Mouse (Mus musculus): Measurements from ENCODE around the gene Rsph14. TPM values are rescaled to one million over a fixed set of nuclear protein-coding genes. Genes with fewer than 3 reads are reported as not detected.

Gene Rsph14
- polyA plus RNA-seq, 1 experiment from 2014 or later: not detected

- Histone ChIP-seq H3K27ac (ENCODE audit: low read depth, low read length) (no peak overlapping the region), H3K4me3 (ENCODE audit: low read depth, low read length) (no peak overlapping the region), H3K4me1 (ENCODE audit: control insufficient read depth, insufficient read depth, low read length) (no peaks in the 10 kb centered on the region), H3K36me3 (ENCODE audit: control insufficient read depth, insufficient read depth, low read length) (no peaks in the 10 kb centered on the region), H3K9ac (ENCODE audit: low read depth, low read length) (no peak overlapping the region), H3K27me3 (ENCODE audit: control insufficient read depth, insufficient read depth, low read length) (peaks cover 7% of the 10 kb centered on the region; the same call in 1 of the 2 replicates), H3K9me3 (replicated peaks; ENCODE audit: control insufficient read depth, low read length) (no peaks in the 10 kb centered on the region), H3K4me2 (no peak overlapping the region)
- ATAC-seq (replicated peaks; ENCODE audit: insufficient number of reproducible peaks, low FRiP score, low TSS enrichment): no peak
- 63% methylated on average over 6 of the region's 6 CpGs for WGBS (ENCODE audit: insufficient replicate concordance)
These were observed 102.8 kb downstream of the Rsph14 start for GRCm38 (mm10) chr10:74929578-74929977.

GRCm38 (mm10) chr10:74928276-74928675 is 104.1 kb downstream of the Rsph14 start:
- Histone ChIP-seq H3K27ac (ENCODE audit: low read depth, low read length) (no peak overlapping the region), H3K27me3 (ENCODE audit: control insufficient read depth, insufficient read depth, low read length) (peaks cover 7% of the 10 kb centered on the region; the same call in 1 of the 2 replicates), H3K4me3 (ENCODE audit: low read depth, low read length) (no peak overlapping the region), H3K9ac (ENCODE audit: low read depth, low read length) (no peak overlapping the region), H3K4me1 (ENCODE audit: control insufficient read depth, insufficient read depth, low read length) (no peaks in the 10 kb centered on the region), H3K4me2 (no peak overlapping the region), H3K9me3 (replicated peaks; ENCODE audit: control insufficient read depth, low read length) (no peaks in the 10 kb centered on the region), H3K36me3 (ENCODE audit: control insufficient read depth, insufficient read depth, low read length) (no peaks in the 10 kb centered on the region)
- WGBS (ENCODE audit: insufficient replicate concordance): 72% methylated on average over 7 of the region's 7 CpGs
- ATAC-seq (replicated peaks; ENCODE audit: insufficient number of reproducible peaks, low FRiP score, low TSS enrichment): no peak

GRCm38 (mm10) chr10:74925324-74925723 is 107.1 kb downstream of the Rsph14 start:
- peaks cover 7% of the 10 kb centered on the region; the same call in 1 of the 2 replicates for H3K27me3 ChIP-seq (ENCODE audit: control insufficient read depth, insufficient read depth, low read length)
- H3K27ac ChIP-seq (ENCODE audit: low read depth, low read length): no peak overlapping the region
- no peak for ATAC-seq (replicated peaks; ENCODE audit: insufficient number of reproducible peaks, low FRiP score, low TSS enrichment)
- no peaks in the 10 kb centered on the region for H3K9me3 ChIP-seq (replicated peaks; ENCODE audit: control insufficient read depth, low read length)
- no peak overlapping the region for H3K9ac ChIP-seq (ENCODE audit: low read depth, low read length)
- no peaks in the 10 kb centered on the region for H3K4me1 ChIP-seq (ENCODE audit: control insufficient read depth, insufficient read depth, low read length)
- no peaks in the 10 kb centered on the region for H3K36me3 ChIP-seq (ENCODE audit: control insufficient read depth, insufficient read depth, low read length)
- WGBS (ENCODE audit: insufficient replicate concordance): 13% methylated on average over 21 of the region's 21 CpGs
- peak overlapping the region; percentile 49 for H3K4me2 ChIP-seq
- no peak overlapping the region for H3K4me3 ChIP-seq (ENCODE audit: low read depth, low read length)

GRCm38 (mm10) chr10:74924274-74924673 is 108.1 kb downstream of the Rsph14 start:
- Histone ChIP-seq H3K4me1 (ENCODE audit: control insufficient read depth, insufficient read depth, low read length) (no peaks in the 10 kb centered on the region), H3K9ac (ENCODE audit: low read depth, low read length) (no peak overlapping the region), H3K4me3 (ENCODE audit: low read depth, low read length) (no peak overlapping the region), H3K4me2 (no peak overlapping the region), H3K27me3 (ENCODE audit: control insufficient read depth, insufficient read depth, low read length) (peaks cover 7% of the 10 kb centered on the region; the same call in 1 of the 2 replicates), H3K9me3 (replicated peaks; ENCODE audit: control insufficient read depth, low read length) (no peaks in the 10 kb centered on the region), H3K36me3 (ENCODE audit: control insufficient read depth, insufficient read depth, low read length) (no peaks in the 10 kb centered on the region), H3K27ac (ENCODE audit: low read depth, low read length) (no peak overlapping the region)
- WGBS (ENCODE audit: insufficient replicate concordance): 88% methylated on average over 14 of the region's 14 CpGs
- ATAC-seq (replicated peaks; ENCODE audit: insufficient number of reproducible peaks, low FRiP score, low TSS enrichment): no peak

- WGBS (ENCODE audit: insufficient replicate concordance): 67% methylated on average over 6 of the region's 6 CpGs
These were observed 109.6 kb downstream of the Rsph14 start for GRCm38 (mm10) chr10:74922763-74923162.

GRCm38 (mm10) chr10:74921614-74922013 is 110.8 kb downstream of the Rsph14 start:
- H3K27me3 ChIP-seq (ENCODE audit: control insufficient read depth, insufficient read depth, low read length): peaks cover 7% of the 10 kb centered on the region; the same call in 1 of the 2 replicates
- no peak overlapping the region for H3K4me3 ChIP-seq (ENCODE audit: low read depth, low read length)
- H3K9me3 ChIP-seq (replicated peaks; ENCODE audit: control insufficient read depth, low read length): no peaks in the 10 kb centered on the region
- H3K36me3 ChIP-seq (ENCODE audit: control insufficient read depth, insufficient read depth, low read length): no peaks in the 10 kb centered on the region
- H3K9ac ChIP-seq (ENCODE audit: low read depth, low read length): no peak overlapping the region
- no peak for ATAC-seq (replicated peaks; ENCODE audit: insufficient number of reproducible peaks, low FRiP score, low TSS enrichment)
- WGBS (ENCODE audit: insufficient replicate concordance): 80% methylated on average over 11 of the region's 11 CpGs
- H3K4me2 ChIP-seq: no peak overlapping the region
- H3K4me1 ChIP-seq (ENCODE audit: control insufficient read depth, insufficient read depth, low read length): no peaks in the 10 kb centered on the region
- H3K27ac ChIP-seq (ENCODE audit: low read depth, low read length): no peak overlapping the region

More at GRCm38 (mm10) chr10:74922763-74923162, 109.6 kb downstream of the Rsph14 start:
- Histone ChIP-seq H3K9me3 (replicated peaks; ENCODE audit: control insufficient read depth, low read length) (no peaks in the 10 kb centered on the region), H3K4me1 (ENCODE audit: control insufficient read depth, insufficient read depth, low read length) (no peaks in the 10 kb centered on the region), H3K27ac (ENCODE audit: low read depth, low read length) (no peak overlapping the region), H3K4me2 (no peak overlapping the region), H3K9ac (ENCODE audit: low read depth, low read length) (no peak overlapping the region), H3K4me3 (ENCODE audit: low read depth, low read length) (no peak overlapping the region), H3K36me3 (ENCODE audit: control insufficient read depth, insufficient read depth, low read length) (no peaks in the 10 kb centered on the region), H3K27me3 (ENCODE audit: control insufficient read depth, insufficient read depth, low read length) (peaks cover 7% of the 10 kb centered on the region; the same call in 1 of the 2 replicates)
- no peak for ATAC-seq (replicated peaks; ENCODE audit: insufficient number of reproducible peaks, low FRiP score, low TSS enrichment)

- Histone ChIP-seq H3K27ac (ENCODE audit: low read depth, low read length) (no peak overlapping the region), H3K36me3 (ENCODE audit: control insufficient read depth, insufficient read depth, low read length) (no peaks in the 10 kb centered on the region), H3K4me1 (ENCODE audit: control insufficient read depth, insufficient read depth, low read length) (no peaks in the 10 kb centered on the region), H3K27me3 (ENCODE audit: control insufficient read depth, insufficient read depth, low read length) (peaks cover 5% of the 10 kb centered on the region; the same call in 1 of the 2 replicates), H3K4me2 (no peak overlapping the region), H3K9me3 (replicated peaks; ENCODE audit: control insufficient read depth, low read length) (no peaks in the 10 kb centered on the region), H3K4me3 (ENCODE audit: low read depth, low read length) (no peak overlapping the region), H3K9ac (ENCODE audit: low read depth, low read length) (no peak overlapping the region)
- WGBS (ENCODE audit: insufficient replicate concordance): 38% methylated on average over 17 of the region's 17 CpGs
- ATAC-seq (replicated peaks; ENCODE audit: insufficient number of reproducible peaks, low FRiP score, low TSS enrichment): 0 out of 2 replicates have a peak, but pooled peaks have one; percentile 32
These were observed 111.4 kb downstream of the Rsph14 start for GRCm38 (mm10) chr10:74920853-74921567.

- Histone ChIP-seq H3K36me3 (ENCODE audit: control insufficient read depth, insufficient read depth, low read length) (no peaks in the 10 kb centered on the region), H3K9ac (ENCODE audit: low read depth, low read length) (no peak overlapping the region), H3K9me3 (replicated peaks; ENCODE audit: control insufficient read depth, low read length) (no peaks in the 10 kb centered on the region), H3K4me1 (ENCODE audit: control insufficient read depth, insufficient read depth, low read length) (no peaks in the 10 kb centered on the region), H3K4me3 (ENCODE audit: low read depth, low read length) (no peak overlapping the region), H3K27me3 (ENCODE audit: control insufficient read depth, insufficient read depth, low read length) (no peaks in the 10 kb centered on the region), H3K27ac (ENCODE audit: low read depth, low read length) (no peak overlapping the region), H3K4me2 (no peak overlapping the region)
- no peak for ATAC-seq (replicated peaks; ENCODE audit: insufficient number of reproducible peaks, low FRiP score, low TSS enrichment)
- 31% methylated on average over 5 of the region's 5 CpGs for WGBS (ENCODE audit: insufficient replicate concordance)
These were observed 113.1 kb downstream of the Rsph14 start for GRCm38 (mm10) chr10:74919277-74919676.

- WGBS (ENCODE audit: insufficient replicate concordance): 69% methylated on average over 2 of the region's 2 CpGs
- Histone ChIP-seq H3K27me3 (ENCODE audit: control insufficient read depth, insufficient read depth, low read length) (no peaks in the 10 kb centered on the region), H3K36me3 (ENCODE audit: control insufficient read depth, insufficient read depth, low read length) (no peaks in the 10 kb centered on the region)
These were observed 124.0 kb downstream of the Rsph14 start for GRCm38 (mm10) chr10:74908431-74908830.

More at GRCm38 (mm10) chr10:74908431-74908830, 124.0 kb downstream of the Rsph14 start:
- H3K4me1 ChIP-seq (ENCODE audit: control insufficient read depth, insufficient read depth, low read length): no peaks in the 10 kb centered on the region
- H3K9ac ChIP-seq (ENCODE audit: low read depth, low read length): no peak overlapping the region
- no peak overlapping the region for H3K4me2 ChIP-seq
- no peak overlapping the region for H3K4me3 ChIP-seq (ENCODE audit: low read depth, low read length)
- no peak for ATAC-seq (replicated peaks; ENCODE audit: insufficient number of reproducible peaks, low FRiP score, low TSS enrichment)
- H3K27ac ChIP-seq (ENCODE audit: low read depth, low read length): no peak overlapping the region
- no peaks in the 10 kb centered on the region for H3K9me3 ChIP-seq (replicated peaks; ENCODE audit: control insufficient read depth, low read length)

All from heart, embryonic 11.5 days (tissue).